Mouse (Mus musculus) MEL-GATA-1-ER (cell line): ENCODE measurements around the gene Cyp2u1.
"Not testable (repeated sequence)": the region's sequence is repeated elsewhere in the genome, so short reads cannot be mapped to it uniquely, and the experiment has no call there.

Experiments
- DNase-seq: peaks from one replicate; pipeline ENCODE4 v3.0.0-alpha.2; 2012; ENCODE audit warnings: low read depth; ENCODE audit errors: extremely low read depth

Cyp2u1 gene

DNA sequence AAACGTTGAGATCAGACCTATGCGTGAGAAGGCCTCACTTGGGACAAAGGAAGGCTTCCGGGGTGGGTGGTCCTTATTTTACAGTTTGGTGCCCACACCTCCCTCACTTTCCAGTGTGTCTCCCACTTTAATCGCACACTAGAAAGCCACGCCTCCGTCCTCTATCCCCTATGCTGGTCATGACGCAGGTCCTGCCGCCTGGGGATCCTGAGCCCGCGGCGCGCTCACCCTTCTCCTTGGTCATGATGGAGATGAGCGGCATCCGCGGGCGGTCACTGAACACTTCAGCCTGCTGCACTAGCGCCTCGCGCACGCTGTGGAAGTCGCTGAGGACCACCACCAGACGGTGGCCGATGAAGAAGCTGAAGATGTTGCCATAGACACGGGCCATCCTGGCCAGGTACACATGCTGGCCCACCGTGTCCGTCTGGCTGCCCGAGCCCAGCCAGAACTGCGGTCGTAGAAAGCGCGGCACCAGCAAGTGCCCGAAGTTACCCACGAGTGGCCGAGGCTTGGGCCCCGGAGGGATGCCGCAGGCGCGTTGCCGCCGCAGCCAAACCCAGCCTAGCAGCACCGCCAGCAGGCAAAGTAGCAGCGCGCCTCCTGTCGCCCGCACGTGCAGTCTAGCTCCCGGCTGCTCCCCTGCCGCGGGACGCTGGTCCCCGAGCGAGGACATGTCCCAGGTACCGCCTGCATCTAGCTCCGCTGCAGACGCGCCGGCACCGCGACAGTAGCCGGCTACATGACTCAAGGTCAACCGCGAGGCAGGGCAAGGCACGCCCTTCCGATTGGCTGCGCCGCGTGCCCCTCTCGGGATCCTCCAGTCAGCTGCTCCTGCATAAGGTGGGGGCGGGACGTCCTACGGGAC, at the start of gene Cyp2u1:
TSS of gene Cyp2u1 (minus strand) at position 776 of the 868 bp plus-strand sequence.
- peak; percentile 91 for DNase-seq

DNA sequence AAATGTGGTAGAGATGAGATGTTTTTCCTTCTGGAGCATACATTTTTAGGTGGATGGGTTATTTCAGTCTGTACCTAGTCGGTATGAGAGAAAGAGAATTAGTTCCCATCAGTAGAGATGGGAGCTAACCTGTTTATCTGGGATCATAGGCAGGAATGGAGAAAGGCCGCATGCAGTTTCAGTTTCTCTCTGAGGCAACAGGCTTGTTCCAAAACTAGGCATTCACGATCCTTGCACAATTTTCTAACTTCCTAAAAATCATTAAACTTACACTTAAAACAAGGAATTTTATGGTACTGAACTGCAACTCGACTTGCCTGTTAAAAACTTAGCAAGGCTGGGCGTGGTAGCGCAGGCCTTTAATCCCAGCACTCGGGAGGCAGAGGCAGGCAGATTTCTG, 47.5 kb upstream of the Cyp2u1 start:
- no peak for DNase-seq

GRCm38 (mm10) chr3:131349013-131349412, 46.0 kb upstream of the Cyp2u1 start:
- DNase-seq: no peak

DNA sequence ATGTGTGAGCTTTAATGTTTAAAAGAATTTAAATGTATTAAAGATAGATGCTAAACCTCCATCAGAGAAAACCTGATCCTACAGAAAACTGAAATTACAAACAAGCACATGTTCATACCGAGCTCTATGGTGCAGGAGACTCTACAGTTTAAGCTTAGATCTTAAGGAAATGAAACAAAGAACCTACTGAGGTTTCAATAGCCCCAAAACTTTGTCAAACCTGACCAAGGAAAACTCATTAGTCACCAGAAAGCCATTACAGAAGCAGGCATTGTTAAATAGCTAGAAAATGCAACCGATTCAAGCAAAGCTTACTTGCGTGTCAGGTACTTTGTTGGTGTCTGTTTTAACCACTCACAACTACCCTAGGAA, 45.5 kb upstream of the Cyp2u1 start:
- no peak for DNase-seq

GRCm38 (mm10) chr3:131347831-131348578, 45.0 kb upstream of the Cyp2u1 start:
- peak; percentile 40 for DNase-seq

DNA sequence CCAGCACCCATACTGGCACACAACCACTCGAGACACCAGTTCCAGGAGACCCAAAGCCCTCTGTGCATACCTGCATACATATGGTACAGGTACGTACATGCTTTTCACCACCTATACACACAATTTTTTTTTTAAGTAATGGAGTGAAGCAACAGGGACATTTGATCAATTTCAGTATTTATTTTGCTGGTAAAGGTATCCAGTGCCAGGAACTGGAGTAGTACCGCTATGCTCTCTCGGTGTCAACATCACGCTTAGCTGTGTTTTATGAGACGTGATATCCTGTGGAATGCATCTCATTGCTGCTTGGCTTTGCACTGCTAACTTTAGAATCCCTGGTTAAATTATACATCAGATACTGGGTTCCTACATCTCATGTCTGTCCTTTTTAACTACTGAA, 42.9 kb upstream of the Cyp2u1 start:
- DNase-seq: no peak

- no peak for DNase-seq
These were observed 40.3 kb upstream of the Cyp2u1 start for GRCm38 (mm10) chr3:131343311-131343710.

DNA sequence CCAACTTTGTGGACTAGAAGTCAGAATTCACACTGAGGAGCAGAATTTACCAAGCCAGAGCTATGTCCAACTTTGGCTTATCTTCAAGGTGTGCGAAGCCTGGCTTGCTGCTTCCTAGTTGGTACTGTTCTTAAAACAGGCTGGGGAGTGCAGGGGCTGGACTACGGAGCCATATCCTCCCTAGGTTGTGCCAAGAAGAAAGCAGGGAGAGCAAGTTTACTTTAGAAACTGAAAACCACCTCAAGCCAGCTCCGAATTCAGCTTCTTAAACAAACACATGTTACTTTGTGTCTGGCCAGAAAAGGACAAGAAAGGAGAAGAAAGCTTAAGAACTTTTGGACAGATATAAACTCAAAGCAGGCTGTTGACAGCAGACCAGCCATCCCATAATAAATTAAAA, 37.9 kb upstream of the Cyp2u1 start:
- no peak for DNase-seq

- no peak for DNase-seq
These were observed 36.3 kb upstream of the Cyp2u1 start for GRCm38 (mm10) chr3:131339280-131339679.

GRCm38 (mm10) chr3:131337749-131338148, 34.7 kb upstream of the Cyp2u1 start:
- not testable (repeated sequence) for DNase-seq

DNA sequence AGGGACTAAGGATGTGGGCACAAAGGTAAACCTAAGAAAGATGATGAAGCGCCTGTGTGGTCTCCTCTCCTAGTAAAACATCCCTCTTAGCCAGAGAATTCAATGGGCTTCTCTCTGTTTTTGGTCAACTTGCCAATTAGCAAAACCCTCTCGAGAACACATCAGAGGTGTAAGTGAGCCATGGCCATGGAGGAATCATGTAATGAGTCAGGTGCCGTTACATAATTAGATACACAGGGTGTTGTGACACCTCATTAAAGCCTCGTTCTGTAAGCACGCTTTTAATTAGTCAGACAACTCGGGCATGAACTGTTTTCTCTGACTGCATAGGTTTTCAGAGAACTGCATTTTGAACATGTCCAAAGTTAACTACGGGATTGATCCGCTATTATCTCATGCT, 33.6 kb upstream of the Cyp2u1 start:
- no peak for DNase-seq

DNA sequence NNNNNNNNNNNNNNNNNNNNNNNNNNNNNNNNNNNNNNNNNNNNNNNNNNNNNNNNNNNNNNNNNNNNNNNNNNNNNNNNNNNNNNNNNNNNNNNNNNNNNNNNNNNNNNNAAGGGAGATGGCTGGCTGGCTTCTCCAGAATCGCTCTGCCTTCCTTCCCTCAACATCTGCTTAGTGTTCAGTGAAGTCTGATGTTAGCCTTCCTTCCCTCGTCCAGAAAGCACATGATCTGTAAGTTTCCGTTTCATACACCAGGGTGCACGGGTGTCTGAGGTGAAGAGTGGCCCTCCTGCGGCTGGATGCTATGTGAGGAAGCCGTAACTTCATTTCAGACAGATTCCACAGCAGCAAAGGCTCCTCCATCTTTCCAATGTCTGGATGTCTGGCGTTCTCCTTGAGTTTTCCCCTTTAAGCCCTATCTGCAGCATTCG, 32.1 kb upstream of the Cyp2u1 start:
- DNase-seq: no peak

DNA sequence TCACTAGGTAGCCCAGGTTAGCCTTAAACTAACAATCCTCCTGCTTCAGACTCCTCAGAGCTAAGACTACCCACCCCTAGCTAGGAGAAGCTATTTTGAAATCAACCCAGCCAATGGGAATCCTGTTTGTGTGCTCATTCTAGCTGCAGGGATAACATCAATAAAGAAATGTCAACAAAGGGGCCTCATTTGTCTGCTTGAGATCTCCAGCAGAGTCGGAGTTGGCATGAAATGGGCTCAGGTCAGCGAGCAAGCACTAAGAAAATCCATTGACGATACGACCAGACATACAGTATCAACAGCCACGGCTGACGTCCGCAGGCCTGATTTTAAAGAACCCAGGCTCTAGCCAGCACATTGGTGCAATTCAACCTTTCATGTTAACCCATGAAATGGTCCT, 24.2 kb upstream of the Cyp2u1 start:
- DNase-seq: no peak

DNA sequence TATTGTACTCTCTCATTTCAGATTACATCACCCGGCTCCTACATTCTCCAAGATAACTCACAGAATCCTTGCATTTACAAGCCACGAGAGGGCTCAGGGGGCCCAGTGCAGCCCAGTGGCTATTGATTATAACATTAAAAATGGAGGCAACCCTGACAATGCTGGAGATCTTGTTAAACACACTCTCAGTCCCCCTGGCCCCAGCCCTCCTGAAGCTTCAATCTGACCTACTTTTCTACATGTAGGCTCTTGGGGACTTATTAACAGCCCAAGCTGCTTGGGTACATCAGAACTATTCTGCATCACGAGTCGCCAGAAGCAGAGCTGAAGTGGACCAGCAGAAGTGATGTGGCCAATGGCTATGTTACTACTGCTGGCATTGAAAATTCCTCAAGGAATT, 23.6 kb upstream of the Cyp2u1 start:
- DNase-seq: no peak

- no peak for DNase-seq
These were observed 19.2 kb upstream of the Cyp2u1 start for GRCm38 (mm10) chr3:131322081-131322815.

GRCm38 (mm10) chr3:131320184-131320583, 17.2 kb upstream of the Cyp2u1 start:
- DNase-seq: peak; percentile 43

DNA sequence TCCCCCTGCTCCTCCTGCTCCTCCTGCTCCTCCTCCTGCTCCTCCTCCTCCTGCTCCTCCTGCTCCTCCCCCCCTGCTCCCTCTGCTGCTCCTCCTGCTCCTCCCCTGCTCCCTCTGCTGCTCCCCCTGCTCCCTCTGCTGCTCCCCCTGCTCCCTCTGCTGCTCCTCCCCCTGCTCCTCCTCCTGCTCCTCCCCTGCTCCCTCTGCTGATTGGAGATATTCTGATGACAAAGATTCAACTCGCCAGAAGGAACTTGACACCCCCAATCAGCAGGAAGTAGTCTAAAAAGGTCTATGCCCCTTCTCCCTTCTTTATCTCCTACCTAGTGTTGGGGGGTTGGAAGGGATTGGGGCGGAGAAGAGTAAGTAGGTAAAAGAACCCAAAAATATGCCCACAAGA, 15.2 kb upstream of the Cyp2u1 start:
- no peak for DNase-seq

- no peak for DNase-seq
These were observed 14.1 kb upstream of the Cyp2u1 start for GRCm38 (mm10) chr3:131317126-131317525.

DNA sequence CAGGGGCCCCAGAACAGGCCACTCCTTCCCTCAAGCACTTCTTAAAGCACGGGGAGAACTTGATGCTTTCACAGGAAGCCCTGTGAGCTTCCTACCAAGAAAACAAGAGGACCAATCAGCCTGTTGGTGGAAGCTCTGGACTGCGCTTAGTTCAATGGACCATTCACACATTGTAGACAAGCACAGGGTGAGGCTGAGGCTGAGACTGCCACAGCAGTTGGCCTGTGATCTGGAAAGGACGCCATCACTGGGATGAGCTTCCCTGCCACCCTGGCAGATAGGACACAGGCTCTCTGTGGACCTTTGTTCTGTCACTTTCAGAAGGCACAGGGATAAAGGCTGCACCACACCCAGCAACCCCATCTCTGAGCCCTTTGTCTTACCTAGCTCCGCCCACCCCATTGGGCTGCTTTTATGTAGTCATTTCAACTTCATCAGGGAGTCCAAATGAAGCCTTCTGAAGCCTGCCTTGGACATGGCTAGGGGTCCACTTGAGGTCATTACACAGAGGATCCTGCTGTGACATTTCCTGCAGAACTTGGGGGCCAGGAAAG, 13.0 kb upstream of the Cyp2u1 start:
- no peak for DNase-seq

- DNase-seq: no peak
These were observed 9.3 kb upstream of the Cyp2u1 start for GRCm38 (mm10) chr3:131312340-131312739.

- no peak for DNase-seq
These were observed 7.5 kb upstream of the Cyp2u1 start for GRCm38 (mm10) chr3:131310572-131310971.

- no peak for DNase-seq
These were observed 4.8 kb upstream of the Cyp2u1 start for GRCm38 (mm10) chr3:131307811-131308210.
